In the genomic region with DNA sequence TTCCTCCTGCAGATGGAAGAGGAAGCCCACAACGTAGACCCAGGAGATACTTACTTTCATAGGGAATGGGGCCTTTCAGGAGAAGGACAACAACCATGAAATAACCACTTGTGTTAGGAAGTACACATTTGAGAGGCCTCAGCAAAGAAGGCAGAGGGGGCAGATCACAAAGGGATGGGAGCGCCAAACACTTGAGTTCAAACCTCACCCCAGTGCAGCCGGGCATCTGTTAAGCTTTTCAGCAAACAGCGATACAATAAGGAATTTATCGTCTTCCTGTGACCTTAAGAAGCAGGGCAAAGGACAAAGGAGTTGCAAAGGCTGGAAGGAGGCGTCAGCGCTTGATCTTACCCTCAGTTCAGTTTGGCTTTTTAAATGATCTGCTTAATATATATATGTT, we compare ENCODE assay signal across 15 mouse cellular contexts. TPM values are rescaled to one million over a fixed set of nuclear protein-coding genes. Genes with fewer than 3 reads are reported as not detected.
DNase-seq lines count a peak whose midpoint lies in the region; ATAC-seq and TF ChIP-seq lines count a peak whose summit lies in the region.
"Had no signal": no experiment of that assay in that cellular context is flagged by ENCODE, and none has a peak within 500 bp of the region (broad histone marks: within the 10 kb centered on the region; RNA-seq: fewer than 3 reads in every experiment).

No protein-coding gene starts in this region.

- H3K9ac ChIP-seq in heart, embryonic 12.5 days, result no peak overlapping the region
- H3K9ac ChIP-seq in lung, postnatal 0 days (replicated peaks; ENCODE audit: low read depth), result no peak overlapping the region
- no peak overlapping the region for H3K9ac ChIP-seq in liver, embryonic 12.5 days
- no peak overlapping the region for H3K9ac ChIP-seq in hindbrain, embryonic 13.5 days
- H3K9ac ChIP-seq: forebrain, embryonic 15.5 days had no signal

- ATAC-seq in heart, embryonic 12.5 days (ENCODE audit: insufficient number of reproducible peaks, low FRiP score), result no peak
- no peak for ATAC-seq in lung, postnatal 0 days
- no peak for ATAC-seq in liver, embryonic 12.5 days
- ATAC-seq in hindbrain, embryonic 13.5 days (ENCODE audit: low FRiP score), result no peak
- ATAC-seq: forebrain, embryonic 15.5 days had no signal

- no peak overlapping the region for H3K4me3 ChIP-seq in heart, embryonic 12.5 days
- H3K4me3 ChIP-seq in lung, postnatal 0 days (ENCODE audit: low read depth, low read length), result no peak overlapping the region
- no peak overlapping the region for H3K4me3 ChIP-seq in liver, embryonic 12.5 days
- no peak overlapping the region for H3K4me3 ChIP-seq in hindbrain, embryonic 13.5 days
- H3K4me3 ChIP-seq: forebrain, embryonic 15.5 days; myocyte had no signal

- peak overlapping the region; percentile 80 for H3K27ac ChIP-seq in heart, embryonic 12.5 days (ENCODE audit: poor library complexity, severe bottlenecking)
- H3K27ac ChIP-seq in lung, postnatal 0 days (ENCODE audit: low read length), result peak overlapping the region; percentile 68
- peak overlapping the region; percentile 66 for H3K27ac ChIP-seq in liver, embryonic 12.5 days
- H3K27ac ChIP-seq in hindbrain, embryonic 13.5 days, result no peak overlapping the region
- H3K27ac ChIP-seq: forebrain, embryonic 15.5 days had no signal

- H3K27me3 ChIP-seq in heart, embryonic 12.5 days (replicated peaks), result no peaks in the 10 kb centered on the region
- no peaks in the 10 kb centered on the region for H3K27me3 ChIP-seq in lung, postnatal 0 days (replicated peaks; ENCODE audit: insufficient read depth, low read length)
- peaks cover 4% of the 10 kb centered on the region; the same call in 1 of the 2 replicates for H3K27me3 ChIP-seq in liver, embryonic 12.5 days (replicated peaks)
- no peaks in the 10 kb centered on the region for H3K27me3 ChIP-seq in hindbrain, embryonic 13.5 days
- H3K27me3 ChIP-seq: forebrain, embryonic 15.5 days had no signal

- H3K4me1 ChIP-seq in heart, embryonic 12.5 days (replicated peaks), result peaks cover 28% of the 10 kb centered on the region
- H3K4me1 ChIP-seq in lung, postnatal 0 days (ENCODE audit: insufficient read depth, low read depth, low read length), result peaks cover 11% of the 10 kb centered on the region; the same call in 1 of the 2 replicates
- peaks cover 27% of the 10 kb centered on the region for H3K4me1 ChIP-seq in liver, embryonic 12.5 days
- no peaks in the 10 kb centered on the region for H3K4me1 ChIP-seq in hindbrain, embryonic 13.5 days (replicated peaks)
- H3K4me1 ChIP-seq: forebrain, embryonic 15.5 days had no signal

- no peaks in the 10 kb centered on the region for H3K36me3 ChIP-seq in heart, embryonic 12.5 days
- no peaks in the 10 kb centered on the region for H3K36me3 ChIP-seq in lung, postnatal 0 days (ENCODE audit: insufficient read depth, low read length)
- H3K36me3 ChIP-seq in liver, embryonic 12.5 days, result no peaks in the 10 kb centered on the region
- H3K36me3 ChIP-seq in hindbrain, embryonic 13.5 days, result no peaks in the 10 kb centered on the region
- H3K36me3 ChIP-seq: forebrain, embryonic 15.5 days had no signal

- 53% methylated on average over 7 of the region's 7 CpGs for WGBS in heart, embryonic 12.5 days
- 35% methylated on average over 7 of the region's 7 CpGs for WGBS in lung, postnatal 0 days
- WGBS in liver, embryonic 12.5 days (ENCODE audit: insufficient replicate concordance), result 15% methylated on average over 7 of the region's 7 CpGs
- 69% methylated on average over 7 of the region's 7 CpGs for WGBS in hindbrain, embryonic 13.5 days

- no peak for TF ChIP-seq EP300 in lung, postnatal 0 days (IDR thresholded peaks at IDR 0.05)

- no peaks in the 10 kb centered on the region for H3K9me3 ChIP-seq in heart, embryonic 12.5 days (replicated peaks)
- no peaks in the 10 kb centered on the region for H3K9me3 ChIP-seq in lung, postnatal 0 days (ENCODE audit: low read length)
- H3K9me3 ChIP-seq in liver, embryonic 12.5 days (replicated peaks), result no peaks in the 10 kb centered on the region
- no peaks in the 10 kb centered on the region for H3K9me3 ChIP-seq in hindbrain, embryonic 13.5 days
- H3K9me3 ChIP-seq: forebrain, embryonic 15.5 days had no signal

- no peak for DNase-seq in heart, adult 9 months (ENCODE audit: low spot score in 2 of 2)
- no peak for DNase-seq in lung, postnatal 0 days (ENCODE audit: low spot score)
- no peak for DNase-seq in lung, postnatal 10 days
- peak; percentile 36 for DNase-seq in yolk sac, embryonic 10.5 days (ENCODE audit: low spot score)
- no peak for DNase-seq in thymus, postnatal 36 days
- DNase-seq: adrenal gland, adult 8-10 months; cerebellum, adult 11-12 months; gastrocnemius, postnatal 36 days; kidney, postnatal 25 days; thymus, adult 18-20 months had no signal

- no peak for TF ChIP-seq CTCF in lung, postnatal 0 days (IDR thresholded peaks at IDR 0.05)

- H3K4me2 ChIP-seq in heart, embryonic 12.5 days, result peak overlapping the region; percentile 41
- no peak overlapping the region; the same call in 1 of the 2 replicates for H3K4me2 ChIP-seq in lung, postnatal 0 days (replicated peaks; ENCODE audit: low read depth, low read length)
- peak overlapping the region; percentile 42 for H3K4me2 ChIP-seq in liver, embryonic 12.5 days
- H3K4me2 ChIP-seq in hindbrain, embryonic 13.5 days, result no peak overlapping the region
- H3K4me2 ChIP-seq: forebrain, embryonic 15.5 days had no signal

RNA-seq across cellular contexts. Expression of gene Dyrk1a, which starts 10.0 kb away (rescaled TPM):
- polyA plus RNA-seq in heart, embryonic 12.5 days (2016; fragmentation: Nextera tagmentation; extraction: Ambion mirVana), result 7.3 and 7.9 TPM in 2 replicates
- polyA plus RNA-seq in lung, postnatal 0 days (2015; fragmentation: Nextera tagmentation; extraction: Ambion mirVana), result 7.7 and 8.0 TPM in 2 replicates
- polyA plus RNA-seq in liver, embryonic 12.5 days (2016; fragmentation: Nextera tagmentation; extraction: Ambion mirVana), result 4.8 and 4.9 TPM in 2 replicates
- 10.7 and 11.2 TPM in 2 replicates for polyA plus RNA-seq in hindbrain, embryonic 13.5 days (2015; fragmentation: Nextera tagmentation; extraction: Ambion mirVana)

RNA-seq across cellular contexts. Expression of gene Vps26c, which starts 33.2 kb away (rescaled TPM):
- polyA plus RNA-seq in heart, embryonic 12.5 days (2016; fragmentation: Nextera tagmentation; extraction: Ambion mirVana), result 45.8 and 48.9 TPM in 2 replicates
- 46.6 and 47.5 TPM in 2 replicates for polyA plus RNA-seq in lung, postnatal 0 days (2015; fragmentation: Nextera tagmentation; extraction: Ambion mirVana)
- polyA plus RNA-seq in liver, embryonic 12.5 days (2016; fragmentation: Nextera tagmentation; extraction: Ambion mirVana), result 25.8 and 27.7 TPM in 2 replicates
- polyA plus RNA-seq in hindbrain, embryonic 13.5 days (2015; fragmentation: Nextera tagmentation; extraction: Ambion mirVana), result 83.3 and 85.2 TPM in 2 replicates

Comparison
In these comparisons a context has a peak if more than half of its experiments do, and no peak if none do; other contexts are left out.
1. H3K4me2 ChIP-seq: peak in heart, embryonic 12.5 days (single experiment) and liver, embryonic 12.5 days (single experiment); none in lung, postnatal 0 days (single experiment) and hindbrain, embryonic 13.5 days (single experiment).